Comparison of ENCODE assay signal across 26 mouse cellular contexts in genomic region chr5:31279245-31279988, GRCm38 (mm10). TPM values are rescaled to one million over a fixed set of nuclear protein-coding genes. Genes with fewer than 3 reads are reported as not detected.
DNase-seq lines count a peak whose midpoint lies in the region; ATAC-seq lines count a peak whose summit lies in the region.
"Had no signal": no experiment of that assay in that cellular context is flagged by ENCODE, and none has a peak within 500 bp of the region (broad histone marks: within the 10 kb centered on the region; RNA-seq: fewer than 3 reads in every experiment).

No protein-coding gene starts in this region.

- peak; percentile 37 to 45 for DNase-seq in spleen, postnatal 36 days (ENCODE audit: low spot score in 2 of 2)
- DNase-seq in spleen, postnatal 14 days (ENCODE audit: low spot score in 2 of 2), result no peak
- DNase-seq in induced T-regulatory cell, adult 2 months (ENCODE audit: low read depth), result peak; percentile 49
- peak; percentile 63 for DNase-seq in splenic B cell, adult 2 months (ENCODE audit: low read depth, low spot score)
- no peak for DNase-seq in adipocyte (ENCODE audit: low spot score)
- no peak for DNase-seq in ovary, postnatal 14 days (ENCODE audit: low spot score)
- DNase-seq: adrenal gland, postnatal 25 days; cerebellum, adult 18-20 months; cerebellum, postnatal 10 days; gastrocnemius, postnatal 10 days; heart, postnatal 36 days; kidney, adult 8-10 months; kidney, postnatal 4 days; left cerebral cortex, postnatal 4 days; liver, postnatal 0 days; right cerebral cortex, adult 18-20 months had no signal

- peak; percentile 68 for ATAC-seq in CD4-positive, CD25-positive, alpha-beta regulatory T cell, adult 4 months
- ATAC-seq: liver, embryonic 12.5 days; liver, postnatal 0 days; midbrain, embryonic 13.5 days had no signal

- peaks cover 1% of the 10 kb centered on the region; the same call in 1 of the 2 replicates for H3K36me3 ChIP-seq in splenic B cell, adult 2 months (ENCODE audit: control insufficient read depth, insufficient read depth, low read length, poor library complexity, severe bottlenecking)

- no peaks in the 10 kb centered on the region for H3K27me3 ChIP-seq in splenic B cell, adult 2 months (ENCODE audit: control insufficient read depth, insufficient read depth, low read length, poor library complexity, severe bottlenecking)
- H3K27me3 ChIP-seq: CH12.LX; embryonic facial prominence, embryonic 15.5 days; forebrain, embryonic 12.5 days; liver, embryonic 12.5 days; midbrain, embryonic 13.5 days had no signal

RNA-seq across cellular contexts. Expression of gene Ift172, which starts 11.5 kb away (rescaled TPM):
- polyA plus RNA-seq in CD4-positive, CD25-positive, alpha-beta regulatory T cell, adult 4 months (2017; shearing (Covaris generic)), result 1 to 10 TPM; 4.8 to 10.0 TPM

RNA-seq across cellular contexts. Expression of gene Fndc4, which starts 16.5 kb away (rescaled TPM):
- not detected for polyA plus RNA-seq in CD4-positive, CD25-positive, alpha-beta regulatory T cell, adult 4 months (2017; shearing (Covaris generic))
- polyA plus RNA-seq: macrophage had no signal

RNA-seq across cellular contexts. Expression of gene Gckr, which starts 17.8 kb away (rescaled TPM):
- polyA plus RNA-seq in CD4-positive, CD25-positive, alpha-beta regulatory T cell, adult 4 months (2017; shearing (Covaris generic)), result not detected
- polyA plus RNA-seq: forebrain, embryonic 12.5 days; kidney, postnatal 0 days; macrophage; neural tube, embryonic 11.5 days had no signal

RNA-seq across cellular contexts. Expression of gene Krtcap3, which starts 27.9 kb away (rescaled TPM):
- polyA plus RNA-seq in CD4-positive, CD25-positive, alpha-beta regulatory T cell, adult 4 months (2017; shearing (Covaris generic)), result 10 to 100 TPM; 28.0 to 30.7 TPM

RNA-seq across cellular contexts. Expression of gene Gm9970, which starts 38.4 kb away (rescaled TPM):
- polyA plus RNA-seq in CD4-positive, CD25-positive, alpha-beta regulatory T cell, adult 4 months (2017; shearing (Covaris generic)), result not detected
- polyA plus RNA-seq: limb, embryonic 14.5 days; liver, embryonic 12.5 days; macrophage had no signal

Comparison
In these comparisons a context has a peak if more than half of its experiments do, and no peak if none do; other contexts are left out.
1. DNase-seq: peak in spleen, postnatal 36 days (2 of 2), induced T-regulatory cell, adult 2 months (single experiment) and splenic B cell, adult 2 months (single experiment); none in spleen, postnatal 14 days (0 of 2), adipocyte (single experiment) and ovary, postnatal 14 days (single experiment).